Mouse (Mus musculus): ENCODE measurements around the gene Pik3r3.

DNA sequence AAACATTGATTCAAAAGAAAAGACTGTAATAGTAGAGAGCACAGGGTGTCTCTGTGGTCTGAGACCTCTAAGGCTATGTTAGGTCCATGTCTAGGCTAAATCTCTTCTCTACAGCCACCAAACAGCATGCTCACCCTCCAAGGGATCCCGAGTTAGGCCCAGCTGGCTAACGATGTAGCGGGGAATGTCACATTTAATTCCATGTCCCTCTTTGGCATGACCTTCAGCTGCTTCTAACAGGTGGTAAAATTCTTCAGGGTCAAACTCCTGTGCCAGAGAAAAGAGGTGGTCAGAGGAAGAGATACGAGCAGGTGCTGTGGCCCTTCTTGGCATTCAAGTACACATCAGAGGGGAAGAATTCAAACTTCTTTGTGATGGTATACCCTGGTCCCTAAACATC, 96.2 kb downstream of the Pik3r3 start:
- no peak for TF ChIP-seq EP300 (IDR thresholded peaks at IDR 0.05; ENCODE audit: low read depth)
- no peak for TF ChIP-seq CTCF (IDR thresholded peaks at IDR 0.05; ENCODE audit: low read depth)
